Mouse (Mus musculus) left cerebral cortex, adult 18-20 months (tissue): ENCODE data around the gene Rpl5. TPM values are rescaled to one million over a fixed set of nuclear protein-coding genes. Genes with fewer than 3 reads are reported as not detected.
A peak's percentile ranks its signal among the peaks of the same experiment; 100 is the strongest.

Experiments
- DNase-seq, 2 experiments: peaks; one replicate each; pipeline ENCODE4 v3.0.0; 2021 to 2022; ENCODE audit warnings: low spot score in 2 of 2, mixed read lengths in 1 of 2
- long read RNA-seq, 2 experiments: library from polyadenylated mRNA; stranded (forward); transcript quantifications; one replicate each; pipeline ENCODE4 v2.0.0; 2021
- total RNA-seq, 2 experiments: library from RNA; stranded (reverse); gene quantifications; 2 replicates each; pipeline ENCODE4 v1.2.3; 2021

Gene Rpl5
- 10 to 100 TPM; 48.6 to 54.7 TPM for total RNA-seq
- long read RNA-seq, experiment 1, transcript Rpl5-204 (3 exons, 1,024 nt): major isoform, 116 of 174 reads
- long read RNA-seq, experiment 1, transcript Rpl5-201 (8 exons, 2,045 nt): minor isoform, 50 of 174 reads
- long read RNA-seq, experiment 1, partial matches to known transcripts: 7 of 174 reads
- long read RNA-seq, experiment 1, other reads (novel, unspliced or antisense): 1 of 174 reads
- long read RNA-seq, experiment 2, transcript Rpl5-204 (3 exons, 1,024 nt): major isoform, 110 of 158 reads
- long read RNA-seq, experiment 2, transcript Rpl5-201 (8 exons, 2,045 nt): minor isoform, 40 of 158 reads
- long read RNA-seq, experiment 2, partial matches to known transcripts: 3 of 158 reads
- long read RNA-seq, experiment 2, other reads (novel, unspliced or antisense): 4 of 158 reads

GRCm38 (mm10) chr5:107900206-107901013 lies at the start of gene Rpl5:
Gene Rpl5 (plus strand): TSS chr5:107900502.
- peak; percentile 95 to 99 for DNase-seq

GRCm38 (mm10) chr5:107853807-107854206 lies 46.5 kb upstream of the Rpl5 start:
- DNase-seq: no peak

GRCm38 (mm10) chr5:107854556-107854955 lies 45.7 kb upstream of the Rpl5 start:
- DNase-seq: no peak

GRCm38 (mm10) chr5:107855546-107855945 lies 44.8 kb upstream of the Rpl5 start:
- no peak for DNase-seq

GRCm38 (mm10) chr5:107858963-107859362 lies 41.3 kb upstream of the Rpl5 start:
- no peak for DNase-seq

- no peak for DNase-seq
Measured at GRCm38 (mm10) chr5:107863971-107864370, 36.3 kb upstream of the Rpl5 start.

GRCm38 (mm10) chr5:107866127-107867126 lies 33.9 kb upstream of the Rpl5 start:
- DNase-seq: no peak

GRCm38 (mm10) chr5:107867970-107868904 lies 32.1 kb upstream of the Rpl5 start:
- DNase-seq: peak; percentile 13 to 42

GRCm38 (mm10) chr5:107868905-107869424 lies 31.3 kb upstream of the Rpl5 start:
- DNase-seq: peak; percentile 75 to 87

- DNase-seq: no peak
Measured at GRCm38 (mm10) chr5:107869701-107870100, 30.6 kb upstream of the Rpl5 start.

GRCm38 (mm10) chr5:107873330-107873729 lies 27.0 kb upstream of the Rpl5 start:
- no peak for DNase-seq

- DNase-seq: peak in 1 of 2 experiments; percentile 29
Measured at GRCm38 (mm10) chr5:107873886-107874302, 26.4 kb upstream of the Rpl5 start.

- no peak for DNase-seq
Measured at GRCm38 (mm10) chr5:107874561-107875260, 25.6 kb upstream of the Rpl5 start, which contains the start of gene Evi5. Gene Evi5 (minus strand): TSS chr5:107875107.

- no peak for DNase-seq
Measured at GRCm38 (mm10) chr5:107875261-107875611, 25.1 kb upstream of the Rpl5 start.

- DNase-seq: no peak
Measured at GRCm38 (mm10) chr5:107877053-107877452, 23.2 kb upstream of the Rpl5 start.

- no peak for DNase-seq
Measured at GRCm38 (mm10) chr5:107880710-107881109, 19.6 kb upstream of the Rpl5 start.

GRCm38 (mm10) chr5:107889994-107890888 lies 10.1 kb upstream of the Rpl5 start:
- DNase-seq: no peak

- peak in 1 of 2 experiments; percentile 31 for DNase-seq
Measured at GRCm38 (mm10) chr5:107891515-107891914, 8.8 kb upstream of the Rpl5 start.
